In the genomic region with DNA sequence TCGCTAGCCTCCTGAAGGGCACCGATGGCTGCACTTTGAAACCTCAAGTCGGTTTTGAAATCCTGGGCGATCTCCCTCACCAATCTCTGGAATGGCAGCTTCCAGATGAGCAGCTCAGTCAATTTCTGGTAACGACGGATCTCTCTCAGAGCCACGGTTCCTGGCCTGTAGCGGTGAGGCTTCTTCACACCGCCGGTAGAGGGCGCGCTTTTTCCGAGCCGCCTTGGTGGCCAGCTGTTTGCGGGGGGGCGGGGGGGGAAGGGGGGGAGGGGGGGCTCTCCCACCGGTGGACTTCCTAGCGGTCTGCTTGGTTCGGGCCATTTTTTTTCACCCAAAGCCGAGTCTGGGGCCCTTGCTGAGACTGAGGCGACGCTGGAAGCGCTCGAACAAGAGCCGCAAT, we compare ENCODE assay signal across 9 mouse cellular contexts. TPM values are rescaled to one million over a fixed set of nuclear protein-coding genes. Genes with fewer than 3 reads are reported as not detected.
DNase-seq lines count a peak whose midpoint lies in the region; ATAC-seq and TF ChIP-seq lines count a peak whose summit lies in the region.
"Not testable (repeated sequence)": the region's sequence is repeated elsewhere in the genome, so short reads cannot be mapped to it uniquely, and the experiment has no call there.
"Had no signal": no experiment of that assay in that cellular context is flagged by ENCODE, and none has a peak within 500 bp of the region (broad histone marks: within the 10 kb centered on the region; RNA-seq: fewer than 3 reads in every experiment).

No protein-coding gene starts in this region.

- H3K27me3 ChIP-seq in heart, embryonic 15.5 days; kidney, postnatal 0 days (ENCODE audit: insufficient read depth, low read length); midbrain, postnatal 0 days (ENCODE audit: insufficient read depth, low read length): not testable (repeated sequence)
- peaks cover 28% of the 10 kb centered on the region for H3K27me3 ChIP-seq in liver, embryonic 15.5 days

- H3K27ac ChIP-seq in heart, embryonic 15.5 days; kidney, postnatal 0 days; liver, embryonic 15.5 days (replicated peaks); midbrain, postnatal 0 days (ENCODE audit: low read depth, low read length): not testable (repeated sequence)

- H3K4me3 ChIP-seq in heart, embryonic 15.5 days; kidney, postnatal 0 days (replicated peaks; ENCODE audit: low read depth, low read length); liver, embryonic 15.5 days (replicated peaks); midbrain, postnatal 0 days (ENCODE audit: low read depth, low read length): not testable (repeated sequence)

- H3K36me3 ChIP-seq in heart, embryonic 15.5 days; kidney, postnatal 0 days (ENCODE audit: insufficient read depth, low read length); liver, embryonic 15.5 days (replicated peaks); midbrain, postnatal 0 days (ENCODE audit: insufficient read depth, low read length): not testable (repeated sequence)

- not testable (repeated sequence) for H3K9me3 ChIP-seq in heart, embryonic 15.5 days (replicated peaks); kidney, postnatal 0 days (replicated peaks; ENCODE audit: low read length); liver, embryonic 15.5 days (replicated peaks); midbrain, postnatal 0 days (ENCODE audit: low read length)

- H3K4me1 ChIP-seq in heart, embryonic 15.5 days (replicated peaks); kidney, postnatal 0 days (replicated peaks; ENCODE audit: insufficient read depth, low read length); liver, embryonic 15.5 days (replicated peaks); midbrain, postnatal 0 days (ENCODE audit: insufficient read depth, low read length): not testable (repeated sequence)

- peak; percentile 33 to 42 for DNase-seq in B cell, adult 2 months
- not testable (repeated sequence) for DNase-seq in brain, embryonic 14.5 days (ENCODE audit: low read depth); midbrain, postnatal 0 days (ENCODE audit: low spot score)
- DNase-seq in kidney, postnatal 0 days (ENCODE audit: low spot score) = peak; percentile 44
- peak; percentile 65 for DNase-seq in testis, postnatal 10 days (ENCODE audit: low spot score)

- peak; percentile 48; the same call in 1 of the 2 replicates for ATAC-seq in erythroid progenitor cell, adult 5-6 weeks (replicated peaks; ENCODE audit: low FRiP score, poor library complexity, severe bottlenecking)
- not testable (repeated sequence) for ATAC-seq in heart, embryonic 15.5 days (replicated peaks; ENCODE audit: insufficient number of reproducible peaks, insufficient read depth, low FRiP score, low read depth); kidney, postnatal 0 days (replicated peaks; ENCODE audit: low FRiP score, low read depth); liver, embryonic 15.5 days (ENCODE audit: insufficient read depth); midbrain, postnatal 0 days (ENCODE audit: low FRiP score)

- 19% methylated on average over 22 of the region's 25 CpGs for WGBS in heart, embryonic 15.5 days
- 17% methylated on average over 17 of the region's 25 CpGs for WGBS in kidney, postnatal 0 days
- WGBS in liver, embryonic 15.5 days (ENCODE audit: insufficient replicate concordance) = 16% methylated on average over 17 of the region's 25 CpGs
- 18% methylated on average over 17 of the region's 25 CpGs for WGBS in midbrain, postnatal 0 days

- not testable (repeated sequence) for H3K9ac ChIP-seq in heart, embryonic 15.5 days; kidney, postnatal 0 days (ENCODE audit: low read depth, low read length); liver, embryonic 15.5 days; midbrain, postnatal 0 days (replicated peaks; ENCODE audit: low read length, poor library complexity, severe bottlenecking)

- peak; percentile 24; the same call in 1 of the 2 replicates for TF ChIP-seq CTCF in brain, embryonic 14.5 days (IDR thresholded peaks at IDR 0.05; ENCODE audit: borderline replicate concordance, extremely low read depth, insufficient read depth, insufficient read length)
- TF ChIP-seq CTCF in kidney, postnatal 0 days (IDR thresholded peaks at IDR 0.05; ENCODE audit: low read depth) = peak; percentile 50
- TF ChIP-seq CTCF in midbrain, postnatal 0 days (IDR thresholded peaks at IDR 0.05) = peak; percentile 49

- peak overlapping the region; percentile 33; the same call in 1 of the 2 replicates for H3K4me2 ChIP-seq in heart, embryonic 15.5 days
- H3K4me2 ChIP-seq in kidney, postnatal 0 days (ENCODE audit: low read length); midbrain, postnatal 0 days (ENCODE audit: low read depth, low read length, poor library complexity, severe bottlenecking): not testable (repeated sequence)
- peak overlapping the region; percentile 36; the same call in 1 of the 2 replicates for H3K4me2 ChIP-seq in liver, embryonic 15.5 days

- TF ChIP-seq POLR2A in brain, embryonic 14.5 days (IDR thresholded peaks at IDR 0.05; ENCODE audit: borderline replicate concordance, extremely low read depth, insufficient read depth, insufficient read length, poor library complexity, severe bottlenecking) = not testable (repeated sequence)

RNA-seq across cellular contexts. Expression of gene Ppm1j, which starts 28.0 kb away (rescaled TPM):
- polyA plus RNA-seq in brain, embryonic 14.5 days (2012; rRNA removed) = 1.2 and 2.1 TPM in 2 replicates
- not detected in 2 replicates for total RNA-seq in erythroid progenitor cell, adult 5-6 weeks (2015; ENCODE audit: low replicate concordance)
- total RNA-seq in erythroid progenitor cell, adult 5-6 weeks (2017; ENCODE audit: low replicate concordance) = not detected in 2 replicates
- polyA plus RNA-seq in heart, embryonic 15.5 days (2015; fragmentation: Nextera tagmentation; extraction: Ambion mirVana) = 33.6 and 33.9 TPM in 2 replicates
- polyA plus RNA-seq in kidney, postnatal 0 days (2015; fragmentation: Nextera tagmentation; extraction: Ambion mirVana) = 4.8 and 7.7 TPM in 2 replicates
- 0.24 and 0.64 TPM in 2 replicates for polyA plus RNA-seq in liver, embryonic 15.5 days (2015; fragmentation: Nextera tagmentation; extraction: Ambion mirVana)
- total RNA-seq in midbrain, postnatal 0 days (2014; rRNA removed) = 0.22 and 0.76 TPM in 2 replicates
- polyA plus RNA-seq in midbrain, postnatal 0 days (2015; fragmentation: Nextera tagmentation; extraction: Ambion mirVana) = 1.2 and 1.3 TPM in 2 replicates

RNA-seq across cellular contexts. Expression of gene Fam19a3, which starts 28.8 kb away (rescaled TPM):
- 0.12 and 0.26 TPM in 2 replicates for polyA plus RNA-seq in brain, embryonic 14.5 days (2012; rRNA removed)
- total RNA-seq in erythroid progenitor cell, adult 5-6 weeks (2015; ENCODE audit: low replicate concordance) = not detected in 2 replicates
- total RNA-seq in erythroid progenitor cell, adult 5-6 weeks (2017; ENCODE audit: low replicate concordance) = not detected in 2 replicates
- polyA plus RNA-seq in heart, embryonic 15.5 days (2015; fragmentation: Nextera tagmentation; extraction: Ambion mirVana) = 0.78 and 0.95 TPM in 2 replicates
- polyA plus RNA-seq in kidney, postnatal 0 days (2015; fragmentation: Nextera tagmentation; extraction: Ambion mirVana) = 0.07 and 0.10 TPM in 2 replicates
- not detected in 2 replicates for polyA plus RNA-seq in liver, embryonic 15.5 days (2015; fragmentation: Nextera tagmentation; extraction: Ambion mirVana)
- 0.09 and 0.11 TPM in 2 replicates for total RNA-seq in midbrain, postnatal 0 days (2014; rRNA removed)
- polyA plus RNA-seq in midbrain, postnatal 0 days (2015; fragmentation: Nextera tagmentation; extraction: Ambion mirVana) = not detected in 2 replicates
- polyA plus RNA-seq: neural tube, embryonic 14.5 days had no signal

RNA-seq across cellular contexts. Expression of gene Rhoc, which starts 35.3 kb away (rescaled TPM):
- polyA plus RNA-seq in brain, embryonic 14.5 days (2012; rRNA removed) = 33.1 and 40.4 TPM in 2 replicates
- not detected in 2 replicates for total RNA-seq in erythroid progenitor cell, adult 5-6 weeks (2015; ENCODE audit: low replicate concordance)
- 3.9 TPM in 1 of 2 replicates, not detected in the other for total RNA-seq in erythroid progenitor cell, adult 5-6 weeks (2017; ENCODE audit: low replicate concordance)
- 170 and 177 TPM in 2 replicates for polyA plus RNA-seq in heart, embryonic 15.5 days (2015; fragmentation: Nextera tagmentation; extraction: Ambion mirVana)
- polyA plus RNA-seq in kidney, postnatal 0 days (2015; fragmentation: Nextera tagmentation; extraction: Ambion mirVana) = 119 and 128 TPM in 2 replicates
- 20.5 and 21.5 TPM in 2 replicates for polyA plus RNA-seq in liver, embryonic 15.5 days (2015; fragmentation: Nextera tagmentation; extraction: Ambion mirVana)
- total RNA-seq in midbrain, postnatal 0 days (2014; rRNA removed) = 35.2 and 50.9 TPM in 2 replicates
- polyA plus RNA-seq in midbrain, postnatal 0 days (2015; fragmentation: Nextera tagmentation; extraction: Ambion mirVana) = 39.9 and 44.8 TPM in 2 replicates
